Mouse (Mus musculus) adrenal gland, postnatal 0 days (tissue): ENCODE measurements around the gene Syf2. TPM values are rescaled to one million over a fixed set of nuclear protein-coding genes. Genes with fewer than 3 reads are reported as not detected.

Source experiments
- polyA plus RNA-seq: library from polyadenylated mRNA; unstranded; fragments of >200 nt; fragmentation: Nextera tagmentation; extraction: Ambion mirVana; gene quantifications from 2 replicates; pipeline ENCODE4 v1.2.1, GENCODE M21; 2015

The Syf2 gene
- polyA plus RNA-seq, result 135 and 146 TPM in 2 replicates

GRCm38 (mm10) chr4:134930684-134931481 is at the start of gene Syf2:
Gene Syf2 (plus strand): TSS chr4:134930898.

GRCm38 (mm10) chr4:134914864-134915209 is 15.9 kb upstream of the Syf2 start, which contains the start of gene Tmem50a:
Gene Tmem50a (minus strand): TSS chr4:134915024.

GRCm38 (mm10) chr4:134923258-134924018 is 7.3 kb upstream of the Syf2 start, which contains the start of gene Rsrp1:
Gene Rsrp1 (plus strand): TSS chr4:134923592.

Other genes with a start within 250 kb of the Syf2 start
- 9.6 and 9.7 TPM in 2 replicates for gene Man1c1, start 226.6 kb upstream of the Syf2 start, polyA plus RNA-seq
- 13.8 and 28.3 TPM in 2 replicates for gene Ldlrap1, start 162.9 kb upstream of the Syf2 start, polyA plus RNA-seq
- gene Maco1, start 77.6 kb upstream of the Syf2 start, polyA plus RNA-seq, result 28.5 and 31.3 TPM in 2 replicates
- 11.6 and 24.3 TPM in 2 replicates for gene Rhd, start 66.4 kb upstream of the Syf2 start, polyA plus RNA-seq
- gene Tmem50a, start 15.9 kb upstream of the Syf2 start, polyA plus RNA-seq, result 439 and 550 TPM in 2 replicates
- 200 and 350 TPM in 2 replicates for gene Rsrp1, start 7.3 kb upstream of the Syf2 start, polyA plus RNA-seq
- gene Runx3, start 189.8 kb downstream of the Syf2 start, polyA plus RNA-seq, result 0.14 and 0.38 TPM in 2 replicates